Mouse (Mus musculus): ENCODE measurements around the gene Pdlim5.
"Not testable (repeated sequence)": the region's sequence is repeated elsewhere in the genome, so short reads cannot be mapped to it uniquely, and the experiment has no call there.

GRCm38 (mm10) chr3:142191627-142192026 is 203.9 kb downstream of the Pdlim5 start:
- not testable (repeated sequence) for TF ChIP-seq ZC3H11A (IDR thresholded peaks at IDR 0.05; ENCODE audit: borderline replicate concordance, low read depth, low read length); HCFC1 (IDR thresholded peaks at IDR 0.05; ENCODE audit: borderline replicate concordance, insufficient read depth, low read length); MAFK (IDR thresholded peaks at IDR 0.05; ENCODE audit: insufficient read depth, low read depth, low read length); CHD2 (IDR thresholded peaks at IDR 0.05; ENCODE audit: low read depth, low read length); ZNF384 (IDR thresholded peaks at IDR 0.05; ENCODE audit: low read depth, low read length)
